Mouse (Mus musculus): Measurements from ENCODE around the gene Itga7. TPM values are rescaled to one million over a fixed set of nuclear protein-coding genes. Genes with fewer than 3 reads are reported as not detected.
"Not testable (repeated sequence)": the region's sequence is repeated elsewhere in the genome, so short reads cannot be mapped to it uniquely, and the experiment has no call there.

Itga7 gene
- total RNA-seq, 2 experiments from 2014 or later, result 22.2 to 27.4 TPM

DNA sequence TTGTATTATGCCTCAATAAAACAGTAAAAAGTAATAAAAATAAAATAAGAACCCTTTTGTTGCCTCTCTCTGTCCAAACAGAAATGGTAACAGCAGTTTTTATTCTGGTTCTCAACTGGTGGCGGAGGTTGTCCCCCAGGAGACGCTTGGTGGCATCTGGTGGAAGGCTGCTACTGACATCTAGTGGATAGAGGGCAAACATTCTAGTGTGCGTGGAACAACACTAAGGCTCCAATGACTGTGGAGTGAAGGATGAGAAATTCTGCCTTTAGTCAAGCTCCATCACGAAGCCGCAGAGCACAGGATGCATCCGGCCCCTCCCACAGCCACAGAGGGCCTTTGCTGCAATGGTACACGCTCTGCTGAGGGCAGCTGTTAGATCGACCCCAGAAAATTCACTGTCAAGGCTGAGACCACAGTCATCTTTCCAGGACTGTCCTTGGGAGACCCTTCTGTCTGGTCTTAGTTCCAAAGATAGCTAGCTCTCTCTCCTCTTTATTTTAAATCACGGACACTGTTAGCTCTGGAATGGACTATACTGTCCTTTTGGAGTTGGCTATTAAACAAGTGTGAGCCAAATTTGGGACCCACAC is 44.0 kb downstream of the Itga7 start:
- DNase-seq (ENCODE audit: low spot score in 2 of 2), result peak; percentile 41 to 63

DNA sequence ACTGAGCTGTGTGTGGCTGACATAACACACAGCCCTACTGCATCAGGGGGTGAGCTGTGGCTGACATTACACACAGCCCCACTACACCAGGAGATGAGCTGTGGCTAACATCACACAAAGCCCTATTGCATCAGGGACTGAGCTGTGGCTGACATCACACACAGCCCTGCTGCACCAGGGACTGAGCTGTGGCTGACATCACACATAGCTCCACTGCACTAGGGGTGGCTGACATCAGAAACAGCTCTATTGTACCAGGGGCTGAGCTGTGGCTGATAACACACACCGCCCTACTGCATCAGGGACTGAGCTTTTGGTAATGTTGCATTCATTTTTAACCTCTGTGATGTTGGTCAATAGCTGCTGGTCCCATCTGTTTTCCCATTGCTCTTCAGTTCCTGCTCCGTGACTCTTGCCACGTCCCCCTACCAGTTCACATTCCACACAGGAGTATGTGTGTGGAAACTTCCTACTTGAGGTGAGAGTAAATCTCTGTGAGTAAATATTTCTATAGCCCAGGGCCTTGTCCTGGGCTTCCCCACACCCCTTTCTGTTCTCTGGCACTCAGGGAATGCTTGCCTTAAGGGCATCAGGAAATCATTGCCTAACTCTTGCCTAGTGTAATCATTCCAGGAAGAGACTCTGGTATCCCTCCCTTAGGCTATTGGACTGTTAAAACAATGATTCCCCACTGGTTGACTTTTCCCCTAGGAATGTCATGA is 47.2 kb downstream of the Itga7 start:
- no peak for DNase-seq (ENCODE audit: low spot score in 2 of 2)

DNA sequence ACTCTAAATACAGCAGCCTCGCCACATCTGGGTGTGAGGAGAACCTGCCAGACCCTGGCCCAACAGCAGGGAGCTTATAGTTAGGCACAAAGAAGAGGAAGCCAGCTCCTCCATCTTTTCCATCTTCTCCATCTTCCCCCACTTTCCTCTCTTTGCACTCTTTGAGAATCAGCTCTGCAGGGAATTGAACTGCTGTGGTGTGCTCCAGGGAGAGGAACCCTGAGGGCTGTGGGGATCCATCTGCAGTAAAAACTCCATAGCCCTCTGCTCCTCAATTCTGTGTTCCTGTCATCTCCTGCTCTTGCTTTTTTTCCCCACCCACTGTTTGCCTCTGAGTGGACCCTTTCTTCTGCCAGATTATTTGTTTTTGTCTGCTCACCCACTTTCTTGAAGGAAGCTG is 55.5 kb downstream of the Itga7 start, which contains the start of gene Olfr9:
Gene Olfr9 (plus strand): TSS at position 301 of the 400 bp plus-strand sequence.
- DNase-seq (ENCODE audit: low spot score in 2 of 2), result not testable (repeated sequence)

DNA sequence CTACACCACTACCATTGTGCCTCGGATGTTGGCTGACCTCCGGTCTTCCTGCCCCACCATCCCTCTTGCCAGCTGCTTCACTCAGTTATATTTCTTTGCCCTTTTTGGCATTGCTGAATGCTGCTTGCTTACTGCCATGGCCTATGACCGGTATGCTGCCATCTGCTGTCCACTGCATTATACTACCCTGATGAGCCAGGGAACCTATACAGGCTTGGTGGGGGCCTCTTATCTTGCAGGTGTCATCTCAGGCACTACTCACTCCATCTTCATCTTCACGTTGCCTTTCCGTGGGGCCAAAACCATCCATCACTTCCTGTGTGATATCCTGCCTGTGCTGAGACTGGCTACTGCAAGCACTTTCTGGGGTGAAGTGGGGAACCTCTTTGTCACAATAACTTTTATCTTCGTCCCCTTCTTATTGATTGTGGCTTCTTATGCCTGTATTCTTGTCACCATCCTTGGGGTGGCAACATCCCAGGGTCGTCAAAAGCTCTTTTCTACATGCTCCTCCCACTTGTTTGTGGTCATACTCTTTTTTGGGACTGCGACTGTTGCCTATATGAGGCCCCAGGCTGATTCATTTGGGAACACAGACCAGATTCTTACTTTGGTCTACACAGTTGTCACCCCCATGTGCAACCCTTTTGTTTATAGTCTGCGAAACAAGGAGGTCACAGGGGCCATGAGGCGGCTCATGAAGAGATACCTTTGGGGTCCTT is 56.7 kb downstream of the Itga7 start:
- not testable (repeated sequence) for DNase-seq (ENCODE audit: low spot score in 2 of 2)

DNA sequence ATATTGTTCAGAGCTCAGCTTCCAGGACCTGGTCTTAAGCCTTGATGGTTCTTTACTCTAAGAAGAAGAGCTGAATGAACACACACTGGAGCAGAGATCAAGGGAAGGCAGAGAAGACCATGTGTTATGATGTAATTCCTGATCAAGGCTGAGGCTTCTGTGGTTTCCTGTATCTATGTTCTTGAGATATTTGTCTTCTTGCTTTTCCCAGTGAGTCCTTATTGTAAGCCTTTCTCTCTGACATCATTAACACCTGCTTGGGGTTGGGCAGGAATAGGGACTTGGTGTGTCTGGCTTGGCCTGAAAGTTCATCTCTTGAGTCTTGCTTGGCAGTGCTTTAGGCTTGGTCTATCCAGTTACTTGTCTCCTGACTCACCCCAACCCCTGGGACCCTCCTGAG is 57.4 kb downstream of the Itga7 start:
- no peak for DNase-seq (ENCODE audit: low spot score in 2 of 2)

DNA sequence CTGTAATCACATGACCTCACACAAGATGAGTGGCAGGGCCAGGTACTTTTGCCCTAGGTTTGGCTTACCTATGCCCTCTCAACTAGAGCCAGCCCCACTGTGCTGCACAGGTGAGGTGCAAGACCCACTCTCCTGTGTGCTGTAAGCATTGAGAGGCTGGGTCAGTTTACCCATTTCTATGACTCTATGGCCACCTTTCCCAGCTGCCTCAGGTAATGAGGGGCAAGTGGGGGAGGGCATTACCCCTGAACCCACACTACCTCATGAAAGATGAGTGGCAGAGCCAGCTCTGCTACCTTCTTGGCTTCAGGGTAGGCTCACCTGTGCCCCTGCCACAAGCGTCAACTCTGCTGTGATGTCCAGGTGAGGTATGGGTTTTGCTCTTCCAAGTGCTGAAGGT is 62.2 kb downstream of the Itga7 start:
- no peak for DNase-seq (ENCODE audit: low spot score in 2 of 2)

DNA sequence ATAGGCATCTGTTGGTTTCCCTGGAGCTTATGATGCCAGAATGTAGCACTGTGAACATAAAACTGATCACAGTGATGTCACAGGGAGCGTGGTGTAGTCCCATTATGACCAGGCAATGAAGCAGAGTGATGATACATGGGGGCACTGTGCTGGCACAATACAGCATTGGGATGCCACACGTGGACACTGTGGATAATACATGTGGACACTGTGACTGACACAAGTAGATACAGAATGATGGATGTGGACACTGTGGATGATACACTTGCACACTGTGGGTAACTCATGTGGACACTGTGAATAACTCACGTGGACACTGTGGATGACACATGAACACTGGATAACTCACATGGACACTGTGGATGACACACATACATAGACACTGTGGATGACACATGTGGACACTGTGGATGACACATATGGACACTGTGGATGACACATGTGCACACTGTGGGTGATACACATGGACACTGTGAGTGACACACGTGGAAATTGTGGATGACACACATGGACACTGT is 63.0 kb downstream of the Itga7 start:
- DNase-seq (ENCODE audit: low spot score in 2 of 2), result no peak

DNA sequence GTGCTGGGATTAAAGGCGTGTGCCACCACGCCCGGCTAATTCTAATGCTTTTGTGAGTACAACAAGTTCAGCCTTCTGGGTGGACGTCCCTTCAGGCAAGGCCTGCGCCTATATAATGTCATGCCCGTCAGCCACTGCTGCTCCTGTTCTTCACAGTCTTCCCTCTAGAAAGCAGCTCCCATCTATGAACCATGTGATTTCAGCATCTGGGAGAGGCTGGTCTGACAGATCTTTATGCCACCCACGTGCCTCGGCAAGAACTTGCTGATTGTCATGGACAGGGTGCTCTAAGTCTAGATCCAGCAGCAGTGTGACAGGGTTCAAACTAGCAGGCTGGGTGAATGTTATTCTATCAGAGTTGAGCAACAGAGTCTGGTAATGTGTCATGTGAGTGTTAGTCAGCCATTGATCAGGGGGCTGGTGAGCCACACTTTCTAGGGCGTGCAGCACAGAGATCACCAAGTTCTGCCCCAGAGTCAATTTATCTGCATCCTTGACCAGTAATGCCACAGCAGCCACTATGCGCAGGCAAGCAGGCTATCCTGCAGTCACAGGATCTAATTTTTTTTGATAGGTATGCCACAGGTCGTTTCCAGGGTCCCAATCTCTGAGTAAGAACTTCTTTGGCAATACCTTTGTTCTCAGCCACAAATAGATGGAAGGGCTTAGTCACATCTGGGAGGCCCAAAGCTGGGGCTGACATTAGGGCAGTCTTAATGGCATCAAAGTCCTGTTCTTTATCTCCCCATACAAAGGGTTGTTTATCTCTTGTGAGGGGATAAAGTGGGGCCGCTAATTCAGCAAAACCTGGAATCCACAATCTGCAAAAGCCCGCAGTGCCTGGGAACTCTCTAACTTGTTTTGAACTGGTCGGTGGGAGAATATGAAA is 70.7 kb downstream of the Itga7 start:
- no peak for DNase-seq (ENCODE audit: low spot score in 2 of 2)

Other genes with a start within 250 kb of the Itga7 start
- 100 to 1,000 TPM; 118 to 125 TPM for gene Rab5b, start 237.6 kb upstream of the Itga7 start, total RNA-seq (2021)
- 1 to 10 TPM in 1 of 2 experiments, under 1 TPM in 1; 0.91 to 1.1 TPM for gene Pmel, start 229.6 kb upstream of the Itga7 start, total RNA-seq (2021)
- gene Cdk2, start 228.8 kb upstream of the Itga7 start, total RNA-seq (2021), result 1 to 10 TPM; 7.9 to 9.6 TPM
- gene Dgka, start 189.0 kb upstream of the Itga7 start, total RNA-seq (2021), result 1 to 10 TPM; 8.0 to 8.2 TPM
- gene Pym1, start 185.9 kb upstream of the Itga7 start, total RNA-seq (2021), result 10 to 100 TPM; 34.9 to 35.1 TPM
- under 1 TPM; 0.53 to 0.89 TPM for gene Mmp19, start 142.9 kb upstream of the Itga7 start, total RNA-seq (2021)
- gene Dnajc14, start 129.8 kb upstream of the Itga7 start, total RNA-seq (2021), result 10 to 100 TPM; 59.9 to 65.7 TPM
- gene Tmem198b, start 129.4 kb upstream of the Itga7 start, total RNA-seq (2021), result 10 to 100 TPM; 13.9 to 17.6 TPM
- gene Sarnp, start 116.5 kb upstream of the Itga7 start, total RNA-seq (2021), result 10 to 100 TPM; 40.9 to 48.2 TPM
- gene Ormdl2, start 112.2 kb upstream of the Itga7 start, total RNA-seq (2021), result 1 to 10 TPM; 3.7 to 6.0 TPM
- 10 to 100 TPM; 23.1 to 24.0 TPM for gene Gdf11, start 42.1 kb upstream of the Itga7 start, total RNA-seq (2021)
- 100 to 1,000 TPM in 1 of 2 experiments, 10 to 100 TPM in 1; 81.7 to 110 TPM for gene Cd63, start 32.8 kb upstream of the Itga7 start, total RNA-seq (2021)
- gene Rdh5, start 10.9 kb upstream of the Itga7 start, total RNA-seq (2021), result 1 to 10 TPM; 5.6 to 6.7 TPM
- 100 to 1,000 TPM; 109 to 123 TPM for gene Bloc1s1, start 9.8 kb upstream of the Itga7 start, total RNA-seq (2021)
- not detected for gene Mettl7b, start 27.2 kb downstream of the Itga7 start, total RNA-seq (2021)
- not detected for gene Olfr9, start 55.6 kb downstream of the Itga7 start, total RNA-seq (2021)
- gene Olfr763, start 77.0 kb downstream of the Itga7 start, total RNA-seq (2021), result not detected
- gene Olfr764-ps1, start 106.1 kb downstream of the Itga7 start, total RNA-seq (2021), result not detected
- not detected for gene Olfr765, start 116.2 kb downstream of the Itga7 start, total RNA-seq (2021)
- not detected for gene Olfr766-ps1, start 135.2 kb downstream of the Itga7 start, total RNA-seq (2021)
- under 1 TPM in 1 of 2 experiments, not detected in 1; 0.07 TPM for gene Olfr767, start 149.1 kb downstream of the Itga7 start, total RNA-seq (2021)
- gene Olfr768, start 165.6 kb downstream of the Itga7 start, total RNA-seq (2021), result not detected
- not detected for gene Olfr769, start 184.0 kb downstream of the Itga7 start, total RNA-seq (2021)
- gene Olfr770, start 205.2 kb downstream of the Itga7 start, total RNA-seq (2021), result not detected
- not detected for gene Olfr771, start 230.9 kb downstream of the Itga7 start, total RNA-seq (2021)
- gene Olfr772, start 244.1 kb downstream of the Itga7 start, total RNA-seq (2021), result not detected